11 mouse cellular contexts compared by ENCODE assay signal in the genomic region with DNA sequence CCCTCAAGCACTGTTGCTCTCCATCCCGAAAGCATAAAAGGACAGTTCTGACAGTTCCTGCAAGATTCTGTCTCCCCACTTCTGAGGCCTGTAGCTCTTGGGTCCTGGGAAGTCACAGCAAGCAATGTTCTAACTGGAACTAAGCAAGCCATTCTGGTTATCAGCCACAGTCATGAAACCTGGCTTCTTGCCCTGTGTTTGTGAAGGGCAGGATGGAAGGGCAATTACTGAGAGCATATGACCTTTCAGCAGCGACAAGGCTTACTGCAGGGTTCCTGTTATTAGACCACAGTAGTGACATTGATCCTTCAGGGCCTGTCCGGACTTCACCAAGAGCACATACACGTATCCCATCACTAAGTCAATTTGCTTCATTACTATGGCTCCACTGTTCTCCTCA.
DNase-seq lines count a peak whose midpoint lies in the region; ATAC-seq lines count a peak whose summit lies in the region.
"Had no signal": no experiment of that assay in that cellular context is flagged by ENCODE, and none has a peak within 500 bp of the region (broad histone marks: within the 10 kb centered on the region; RNA-seq: fewer than 3 reads in every experiment).

No protein-coding gene starts in this region.

- WGBS in heart, embryonic 11.5 days (ENCODE audit: insufficient replicate concordance): 51% methylated on average over 4 of the region's 4 CpGs

- H3K9ac ChIP-seq in heart, embryonic 11.5 days (ENCODE audit: low read depth, low read length): no peak overlapping the region
- H3K9ac ChIP-seq: forebrain, embryonic 15.5 days; limb, embryonic 13.5 days had no signal

- H3K4me2 ChIP-seq in heart, embryonic 11.5 days: no peak overlapping the region
- H3K4me2 ChIP-seq: forebrain, embryonic 15.5 days; limb, embryonic 13.5 days had no signal

- ATAC-seq in heart, embryonic 11.5 days (replicated peaks; ENCODE audit: insufficient number of reproducible peaks, low FRiP score, low TSS enrichment): no peak
- ATAC-seq: forebrain, embryonic 15.5 days had no signal

- no peaks in the 10 kb centered on the region for H3K27me3 ChIP-seq in heart, embryonic 11.5 days (ENCODE audit: control insufficient read depth, insufficient read depth, low read length)
- H3K27me3 ChIP-seq: forebrain, embryonic 15.5 days; limb, embryonic 13.5 days had no signal

- DNase-seq in 416B (ENCODE audit: low read depth): peak; percentile 19
- DNase-seq in adipocyte (ENCODE audit: low spot score): peak; percentile 41
- DNase-seq in kidney, postnatal 14 days: peak; percentile 72
- DNase-seq in testis, postnatal 14 days (ENCODE audit: low spot score): no peak
- no peak for DNase-seq in spleen, adult 18-20 months
- DNase-seq in yolk sac, embryonic 10.5 days (ENCODE audit: low spot score): no peak
- DNase-seq: embryo, embryonic 11 days had no signal

- H3K4me1 ChIP-seq in heart, embryonic 11.5 days (ENCODE audit: control insufficient read depth, insufficient read depth, low read length): peaks cover 16% of the 10 kb centered on the region
- H3K4me1 ChIP-seq: forebrain, embryonic 15.5 days; limb, embryonic 13.5 days had no signal

- H3K9me3 ChIP-seq in heart, embryonic 11.5 days (replicated peaks; ENCODE audit: control insufficient read depth, low read length): no peaks in the 10 kb centered on the region
- H3K9me3 ChIP-seq: forebrain, embryonic 15.5 days; G1E; limb, embryonic 13.5 days had no signal

- 0 out of 2 replicates have a peak, but pooled peaks cover 3% of the 10 kb centered on the region for H3K36me3 ChIP-seq in heart, embryonic 11.5 days (ENCODE audit: control insufficient read depth, insufficient read depth, low read length)
- H3K36me3 ChIP-seq: limb, embryonic 13.5 days had no signal

- H3K27ac ChIP-seq in heart, embryonic 11.5 days (ENCODE audit: low read depth, low read length): peak overlapping the region; percentile 81
- H3K27ac ChIP-seq: forebrain, embryonic 15.5 days; limb, embryonic 13.5 days had no signal

- no peak overlapping the region for H3K4me3 ChIP-seq in heart, embryonic 11.5 days (ENCODE audit: low read depth, low read length)
- H3K4me3 ChIP-seq: forebrain, embryonic 15.5 days; limb, embryonic 13.5 days had no signal

Comparison
In these comparisons a context has a peak if more than half of its experiments do, and no peak if none do; other contexts are left out.
1. DNase-seq: peak in 416B (single experiment), adipocyte (single experiment) and kidney, postnatal 14 days (single experiment); none in testis, postnatal 14 days (single experiment), spleen, adult 18-20 months (0 of 2) and yolk sac, embryonic 10.5 days (single experiment).